Mouse (Mus musculus) erythroblast, embryonic 14.5 days (primary cell): ENCODE measurements around the gene Acmsd.

Source experiments
- GATA1 ChIP-seq: IDR thresholded peaks from 2 replicates; pipeline ENCODE4 v1.6.1; 2012; ENCODE audit warnings: low read length, inconsistent platforms, mixed read lengths
- TAL1 ChIP-seq: IDR thresholded peaks from 3 replicates; pipeline ENCODE4 v1.6.1; 2012; ENCODE audit warnings: low read length, inconsistent platforms, mixed read lengths

DNA sequence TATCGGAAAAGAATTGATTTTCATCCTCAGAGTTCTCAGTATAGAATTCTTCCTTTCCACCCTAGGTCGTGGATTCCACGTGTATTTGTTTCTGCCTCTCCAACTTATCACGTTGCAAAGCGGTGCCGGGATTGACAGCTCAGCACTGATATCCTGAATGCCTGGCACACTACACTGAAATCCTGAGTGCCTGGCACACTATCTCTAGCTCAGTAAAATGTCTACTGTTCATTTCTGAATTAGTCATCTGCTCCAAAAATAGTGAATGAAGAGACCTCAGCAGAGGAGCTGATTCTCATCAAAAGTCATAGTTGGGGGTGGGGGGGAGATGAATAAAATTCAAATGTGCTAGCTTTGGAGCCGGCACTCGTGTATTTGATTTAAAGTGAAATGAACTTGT is 12.8 kb upstream of the Acmsd start:
- TF ChIP-seq GATA1, result no peak
- TF ChIP-seq TAL1, result no peak
